Mouse (Mus musculus): ENCODE results near the gene Prex1. TPM values are rescaled to one million over a fixed set of nuclear protein-coding genes. Genes with fewer than 3 reads are reported as not detected.
A peak's percentile ranks its signal among the peaks of the same experiment; 100 is the strongest.

The Prex1 gene
- total and polyA plus RNA-seq, 2 experiments from 2014 or later = 4.0 to 6.2 TPM

DNA sequence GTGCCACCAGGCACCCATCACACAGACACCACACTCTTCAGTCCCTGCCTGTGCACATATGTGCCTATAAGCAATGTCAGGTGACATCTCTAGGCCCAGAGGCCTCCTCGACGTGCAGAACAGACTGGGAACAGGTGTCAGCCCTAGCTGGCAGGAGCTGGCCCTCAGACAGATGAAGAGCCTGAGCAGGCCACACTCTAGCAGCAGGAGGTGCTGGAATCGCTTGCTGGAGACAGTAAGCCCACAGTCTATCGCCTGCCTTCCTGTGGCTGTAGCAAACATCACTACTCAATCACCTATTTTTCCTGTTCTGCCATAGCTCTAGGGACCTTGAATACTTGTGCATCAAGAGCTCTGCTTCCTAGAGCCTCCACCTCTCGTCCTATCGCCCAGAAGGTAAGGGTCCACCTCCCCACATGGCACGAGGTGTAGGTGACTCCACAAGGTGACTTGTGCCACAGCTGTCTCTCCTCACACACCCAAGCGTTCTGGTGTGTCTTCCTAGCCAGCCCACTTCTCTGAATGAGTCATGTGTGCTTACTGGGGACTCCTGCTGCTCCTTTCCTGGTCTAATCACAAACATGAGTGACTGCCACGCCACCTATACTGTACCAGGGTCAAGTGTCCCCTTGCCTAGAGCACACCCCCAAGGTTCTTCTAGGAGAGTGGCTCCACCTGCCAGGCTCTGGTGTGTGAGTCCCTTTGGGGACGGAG, 62.2 kb downstream of the Prex1 start:
- Histone ChIP-seq H3K27ac (ENCODE audit: low read depth) (no peak overlapping the region), H3K4me1 (ENCODE audit: control insufficient read depth, insufficient read depth) (peaks cover 8% of the 10 kb centered on the region), H3K4me2 (ENCODE audit: low read depth, low read length) (no peak overlapping the region), H3K36me3 (replicated peaks; ENCODE audit: control insufficient read depth, insufficient read depth, low read length) (no peaks in the 10 kb centered on the region), H3K27me3 (ENCODE audit: control insufficient read depth, insufficient read depth, low read length) (no peaks in the 10 kb centered on the region), H3K4me3 (ENCODE audit: low read depth, low read length) (no peak overlapping the region), H3K9ac (replicated peaks; ENCODE audit: low read depth, low read length) (no peak overlapping the region), H3K9me3 (replicated peaks; ENCODE audit: control insufficient read depth, low read length) (no peaks in the 10 kb centered on the region)
- ATAC-seq (ENCODE audit: insufficient read depth, low read depth) (no peak; the same call in 1 of the 2 replicates), DNase-seq (ENCODE audit: low spot score) (no peak)
- no peak for TF ChIP-seq EP300 (IDR thresholded peaks at IDR 0.05; ENCODE audit: low read depth)
- no peak for TF ChIP-seq CTCF (IDR thresholded peaks at IDR 0.05; ENCODE audit: low read depth)
- WGBS = 64% methylated on average over 10 of the region's 10 CpGs

DNA sequence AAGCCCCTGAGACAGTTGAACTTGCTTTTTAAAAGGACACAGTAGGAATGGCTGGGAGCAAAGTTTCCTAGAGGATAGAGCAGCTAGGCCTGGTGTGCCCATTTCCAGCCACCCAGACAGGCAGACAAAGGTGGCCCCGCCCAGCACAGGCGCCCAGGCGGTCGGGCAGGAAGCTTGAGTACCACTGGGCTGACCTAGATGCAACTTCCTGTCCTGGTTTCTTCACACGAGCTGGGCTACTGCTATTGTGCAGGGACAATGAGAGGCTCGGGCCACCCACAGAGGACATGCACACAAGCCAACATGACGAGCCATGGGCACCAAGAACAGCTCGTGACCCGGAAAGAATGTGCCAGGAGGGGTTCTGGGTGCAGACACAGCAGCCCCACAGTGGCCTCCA, 63.2 kb downstream of the Prex1 start:
- peak overlapping the region; percentile 54; the same call in 1 of the 2 replicates for H3K27ac ChIP-seq (ENCODE audit: low read depth)
- DNase-seq (ENCODE audit: low spot score) = no peak
- no peaks in the 10 kb centered on the region for H3K4me1 ChIP-seq (ENCODE audit: control insufficient read depth, insufficient read depth)
- no peaks in the 10 kb centered on the region for H3K9me3 ChIP-seq (replicated peaks; ENCODE audit: control insufficient read depth, low read length)
- ATAC-seq (ENCODE audit: insufficient read depth, low read depth) = peak; percentile 34; the same call in 1 of the 2 replicates
- TF ChIP-seq EP300 (IDR thresholded peaks at IDR 0.05; ENCODE audit: low read depth) (no peak), CTCF (IDR thresholded peaks at IDR 0.05; ENCODE audit: low read depth) (no peak)
- H3K4me2 ChIP-seq (ENCODE audit: low read depth, low read length) = no peak overlapping the region
- H3K4me3 ChIP-seq (ENCODE audit: low read depth, low read length) = no peak overlapping the region
- no peaks in the 10 kb centered on the region for H3K36me3 ChIP-seq (replicated peaks; ENCODE audit: control insufficient read depth, insufficient read depth, low read length)
- H3K27me3 ChIP-seq (ENCODE audit: control insufficient read depth, insufficient read depth, low read length) = no peaks in the 10 kb centered on the region
- WGBS = 59% methylated on average over 9 of the region's 9 CpGs
- no peak overlapping the region for H3K9ac ChIP-seq (replicated peaks; ENCODE audit: low read depth, low read length)

DNA sequence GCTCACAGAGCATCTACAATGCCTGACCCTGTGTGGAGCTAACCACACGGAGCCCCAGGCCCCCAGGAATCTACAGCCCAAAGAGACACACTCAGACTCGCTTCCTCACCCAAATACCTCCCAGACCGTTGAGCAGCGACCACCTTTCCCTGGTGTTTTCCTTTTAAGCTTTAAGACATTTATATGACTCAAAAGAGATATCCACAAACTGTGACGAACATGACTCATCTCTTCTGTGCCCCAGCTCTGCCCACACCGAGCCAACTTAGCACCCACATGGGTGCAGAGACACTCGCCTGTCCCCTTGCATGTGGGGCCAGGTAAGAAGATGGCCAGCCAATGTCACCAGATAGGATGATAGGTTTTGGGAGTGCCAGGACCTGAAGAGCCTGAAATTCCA, 66.4 kb downstream of the Prex1 start:
- ATAC-seq (ENCODE audit: insufficient read depth, low read depth) (no peak), DNase-seq (ENCODE audit: low spot score) (no peak)
- Histone ChIP-seq H3K9me3 (replicated peaks; ENCODE audit: control insufficient read depth, low read length) (no peaks in the 10 kb centered on the region), H3K27me3 (ENCODE audit: control insufficient read depth, insufficient read depth, low read length) (no peaks in the 10 kb centered on the region), H3K27ac (ENCODE audit: low read depth) (0 out of 2 replicates have a peak overlapping the region, but pooled peaks have one; percentile 30), H3K4me1 (ENCODE audit: control insufficient read depth, insufficient read depth) (no peaks in the 10 kb centered on the region), H3K4me2 (ENCODE audit: low read depth, low read length) (no peak overlapping the region), H3K36me3 (replicated peaks; ENCODE audit: control insufficient read depth, insufficient read depth, low read length) (no peaks in the 10 kb centered on the region), H3K9ac (replicated peaks; ENCODE audit: low read depth, low read length) (no peak overlapping the region), H3K4me3 (ENCODE audit: low read depth, low read length) (no peak overlapping the region)
- no peak for TF ChIP-seq CTCF (IDR thresholded peaks at IDR 0.05; ENCODE audit: low read depth)
- no peak for TF ChIP-seq EP300 (IDR thresholded peaks at IDR 0.05; ENCODE audit: low read depth)
- 73% methylated on average over 7 of the region's 7 CpGs for WGBS

DNA sequence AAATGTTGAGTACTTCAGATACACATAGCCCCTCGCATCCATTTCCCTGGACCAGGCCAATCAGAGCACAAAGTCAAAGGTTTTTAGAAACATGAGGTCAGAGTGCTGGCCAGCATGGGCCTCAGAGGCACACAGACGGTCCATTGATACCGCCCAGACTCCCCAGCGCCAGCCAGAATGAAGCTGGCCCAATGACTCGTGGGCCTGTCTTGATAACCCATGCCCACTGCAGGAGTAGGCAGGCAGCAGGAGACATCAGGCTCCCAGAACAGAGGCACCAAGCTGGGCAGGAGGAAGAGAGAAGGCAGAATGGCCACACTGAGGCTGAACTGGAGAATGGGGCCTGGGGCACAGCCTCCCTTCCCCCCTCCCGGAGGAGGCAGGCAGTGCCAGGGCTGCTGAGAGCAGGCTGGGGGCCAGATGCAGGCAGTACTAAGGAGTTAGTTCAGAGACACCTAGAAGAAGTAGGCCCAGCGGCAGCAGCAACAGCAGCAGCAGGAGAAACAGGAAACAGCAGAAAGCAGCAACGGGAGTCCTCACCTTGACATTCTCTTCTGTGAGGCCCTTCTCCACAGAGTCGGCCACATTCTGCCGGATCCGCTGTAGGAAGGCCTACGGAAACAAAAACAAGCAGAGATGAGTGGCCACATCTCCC, 67.1 kb downstream of the Prex1 start:
- H3K9ac ChIP-seq (replicated peaks; ENCODE audit: low read depth, low read length) = no peak overlapping the region
- WGBS = 70% methylated on average over 12 of the region's 12 CpGs
- 0 out of 2 replicates have a peak overlapping the region, but pooled peaks have one; percentile 30 for H3K27ac ChIP-seq (ENCODE audit: low read depth)

DNA sequence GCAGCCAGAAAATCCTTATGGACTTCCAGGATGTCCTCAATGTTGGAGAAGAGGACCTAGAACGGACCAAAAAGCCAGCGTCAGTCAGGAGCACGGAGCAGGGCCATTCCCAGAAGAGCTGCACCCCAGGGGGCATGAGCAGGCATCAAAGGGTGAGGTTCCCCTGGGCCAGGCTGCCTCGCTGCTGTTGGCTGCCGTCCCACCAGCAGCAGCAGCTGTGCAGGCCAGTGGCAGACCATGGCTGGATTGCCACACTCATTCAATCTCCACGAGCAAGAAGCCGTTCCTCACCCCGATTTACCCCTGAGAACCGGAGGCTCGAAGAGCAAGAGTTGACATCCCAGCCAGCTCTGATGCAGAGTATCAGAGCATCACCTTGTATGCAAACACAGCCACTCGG, 68.8 kb downstream of the Prex1 start:
- Histone ChIP-seq H3K36me3 (replicated peaks; ENCODE audit: control insufficient read depth, insufficient read depth, low read length) (no peaks in the 10 kb centered on the region), H3K27ac (ENCODE audit: low read depth) (no peak overlapping the region), H3K4me1 (ENCODE audit: control insufficient read depth, insufficient read depth) (no peaks in the 10 kb centered on the region), H3K9me3 (replicated peaks; ENCODE audit: control insufficient read depth, low read length) (no peaks in the 10 kb centered on the region), H3K4me3 (ENCODE audit: low read depth, low read length) (no peak overlapping the region), H3K9ac (replicated peaks; ENCODE audit: low read depth, low read length) (no peak overlapping the region), H3K27me3 (ENCODE audit: control insufficient read depth, insufficient read depth, low read length) (no peaks in the 10 kb centered on the region), H3K4me2 (ENCODE audit: low read depth, low read length) (no peak overlapping the region)
- ATAC-seq (ENCODE audit: insufficient read depth, low read depth) = no peak
- TF ChIP-seq CTCF (IDR thresholded peaks at IDR 0.05; ENCODE audit: low read depth) (no peak), EP300 (IDR thresholded peaks at IDR 0.05; ENCODE audit: low read depth) (no peak)
- no peak for DNase-seq (ENCODE audit: low spot score)
- WGBS = 73% methylated on average over 11 of the region's 11 CpGs

More for the DNA sequence above, 67.1 kb downstream of the Prex1 start:
- DNase-seq (ENCODE audit: low spot score) = no peak
- Histone ChIP-seq H3K36me3 (replicated peaks; ENCODE audit: control insufficient read depth, insufficient read depth, low read length) (no peaks in the 10 kb centered on the region), H3K4me2 (ENCODE audit: low read depth, low read length) (no peak overlapping the region), H3K9me3 (replicated peaks; ENCODE audit: control insufficient read depth, low read length) (no peaks in the 10 kb centered on the region), H3K4me3 (ENCODE audit: low read depth, low read length) (no peak overlapping the region), H3K27me3 (ENCODE audit: control insufficient read depth, insufficient read depth, low read length) (no peaks in the 10 kb centered on the region), H3K4me1 (ENCODE audit: control insufficient read depth, insufficient read depth) (no peaks in the 10 kb centered on the region)
- TF ChIP-seq CTCF (IDR thresholded peaks at IDR 0.05; ENCODE audit: low read depth) = no peak
- no peak for TF ChIP-seq EP300 (IDR thresholded peaks at IDR 0.05; ENCODE audit: low read depth)
- ATAC-seq (ENCODE audit: insufficient read depth, low read depth) = no peak
